Mouse (Mus musculus): ENCODE measurements around the gene Ccdc130. TPM values are rescaled to one million over a fixed set of nuclear protein-coding genes. Genes with fewer than 3 reads are reported as not detected.
"Not testable (repeated sequence)": the region's sequence is repeated elsewhere in the genome, so short reads cannot be mapped to it uniquely, and the experiment has no call there.

The Ccdc130 gene
- 20.3 and 21.2 TPM in 2 replicates for polyA plus RNA-seq (2014; fragmentation: Nextera tagmentation; extraction: Ambion mirVana)

DNA sequence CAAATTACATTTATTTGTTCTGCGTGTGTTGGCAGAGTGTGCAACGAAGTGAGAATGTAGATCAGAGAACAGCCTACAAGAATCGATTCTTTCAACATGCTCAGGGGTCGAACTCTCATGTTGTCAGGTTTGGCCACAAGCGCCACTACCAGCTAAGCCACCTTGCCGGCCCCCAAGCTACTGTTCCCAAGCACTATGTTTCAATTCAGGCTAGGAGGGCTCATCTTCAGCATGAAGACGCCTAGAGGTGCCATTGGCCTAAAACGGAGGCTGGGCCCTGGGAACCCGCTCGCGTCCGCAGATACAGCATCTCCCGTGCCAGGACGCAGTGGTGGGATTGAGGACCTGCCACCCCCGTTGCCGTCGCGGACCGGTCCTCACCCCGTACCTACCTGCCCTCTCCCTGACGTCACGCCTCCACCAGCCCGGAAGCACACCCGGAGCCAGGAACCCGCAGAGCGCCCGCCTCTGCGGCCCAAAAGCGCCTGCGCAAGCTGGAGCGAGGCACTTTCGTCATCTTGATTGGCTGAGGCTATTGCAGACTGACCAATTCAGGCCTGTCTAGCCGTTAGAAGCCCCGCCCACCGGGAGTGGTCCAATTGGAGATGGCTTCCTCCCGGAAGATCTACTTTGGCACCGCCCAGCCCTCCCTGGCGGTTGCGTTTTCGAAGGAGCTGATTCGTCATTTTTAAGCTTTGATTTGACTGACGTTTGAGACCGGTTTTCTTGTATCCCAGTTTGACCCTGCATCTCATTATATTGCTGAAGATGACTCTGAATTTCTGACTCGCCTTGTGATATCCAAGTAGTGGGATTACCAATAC is at the start of gene Ccdc130:
TSS of gene Ccdc130 (minus strand) at position 431 of the 824 bp plus-strand sequence.
- peak; percentile 100 for DNase-seq (ENCODE audit: low spot score)
- H3K9ac ChIP-seq (replicated peaks; ENCODE audit: low read length): peak within 1 kb of the TSS; percentile 70
- H3K4me2 ChIP-seq (ENCODE audit: low read depth, low read length): peak within 1 kb of the TSS; percentile 61
- H3K4me1 ChIP-seq (ENCODE audit: control insufficient read depth, insufficient read depth, low read length): no peaks in the 10 kb centered on the region
- no peaks in the 10 kb centered on the region for H3K27me3 ChIP-seq (ENCODE audit: control insufficient read depth, insufficient read depth, low read length)
- ATAC-seq (replicated peaks; ENCODE audit: insufficient number of reproducible peaks, low FRiP score, low TSS enrichment, low read depth): peak; percentile 99
- under 1% methylated on average over 44 of the region's 44 CpGs for WGBS
- H3K27ac ChIP-seq (replicated peaks; ENCODE audit: low read depth, low read length): no peak within 1 kb of the TSS
- peak within 1 kb of the TSS; percentile 66 for H3K4me3 ChIP-seq (ENCODE audit: low read depth, low read length)
- H3K9me3 ChIP-seq (replicated peaks; ENCODE audit: control insufficient read depth, low read length): no peaks in the 10 kb centered on the region
- no peaks in the 10 kb centered on the region for H3K36me3 ChIP-seq (replicated peaks; ENCODE audit: control insufficient read depth, insufficient read depth, low read depth, low read length)

DNA sequence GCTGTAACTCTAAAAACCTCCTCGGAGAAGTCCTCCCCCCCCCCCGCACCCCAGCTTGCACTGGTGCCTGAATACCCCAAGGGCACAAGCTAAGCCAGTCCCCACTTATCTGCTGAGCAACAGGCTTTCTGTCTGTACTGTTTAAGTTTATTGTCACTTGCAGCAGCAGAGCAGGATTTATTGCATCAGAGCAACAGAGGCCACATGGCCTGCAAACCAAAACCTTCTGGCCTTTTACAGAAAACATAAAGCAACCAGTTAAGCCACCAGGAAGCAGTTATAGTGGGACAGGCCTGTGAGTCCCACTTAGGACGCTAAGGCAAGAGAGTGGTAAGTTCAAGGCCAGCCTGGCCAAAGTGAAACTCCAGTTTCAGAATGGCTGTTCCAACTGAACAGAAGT is 38.2 kb upstream of the Ccdc130 start:
- DNase-seq (ENCODE audit: low spot score) (peak; percentile 16), ATAC-seq (replicated peaks; ENCODE audit: insufficient number of reproducible peaks, low FRiP score, low TSS enrichment, low read depth) (no peak)
- WGBS: 48% methylated on average over 3 of the region's 3 CpGs
- no peak overlapping the region for H3K4me2 ChIP-seq (ENCODE audit: low read depth, low read length)
- no peaks in the 10 kb centered on the region for H3K27me3 ChIP-seq (ENCODE audit: control insufficient read depth, insufficient read depth, low read length)
- no peaks in the 10 kb centered on the region for H3K36me3 ChIP-seq (replicated peaks; ENCODE audit: control insufficient read depth, insufficient read depth, low read depth, low read length)
- no peak overlapping the region for H3K27ac ChIP-seq (replicated peaks; ENCODE audit: low read depth, low read length)
- no peaks in the 10 kb centered on the region for H3K9me3 ChIP-seq (replicated peaks; ENCODE audit: control insufficient read depth, low read length)
- H3K9ac ChIP-seq (replicated peaks; ENCODE audit: low read length): no peak overlapping the region
- H3K4me1 ChIP-seq (ENCODE audit: control insufficient read depth, insufficient read depth, low read length): no peaks in the 10 kb centered on the region
- no peak overlapping the region for H3K4me3 ChIP-seq (ENCODE audit: low read depth, low read length)

DNA sequence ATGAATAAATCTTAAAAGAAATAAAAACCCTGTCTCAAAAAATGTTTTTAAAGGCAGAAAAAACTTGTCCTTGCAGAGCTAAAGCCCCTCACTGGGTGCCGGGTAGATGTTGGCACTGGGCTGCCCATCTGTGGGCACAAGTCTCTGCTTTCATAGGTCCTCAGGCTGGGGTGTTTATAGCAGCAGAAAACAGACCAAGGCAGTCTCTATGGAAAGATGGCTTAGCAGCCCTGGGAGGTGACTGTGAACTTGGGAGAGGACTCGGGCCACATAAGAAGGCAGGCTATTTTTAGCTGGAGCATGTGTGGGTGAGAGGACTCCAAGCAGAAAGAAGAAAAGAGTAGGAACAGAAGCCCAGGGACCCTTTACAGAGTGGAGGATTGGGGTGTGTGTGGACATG is 33.8 kb upstream of the Ccdc130 start:
- 87% methylated on average over 2 of the region's 2 CpGs for WGBS
- ATAC-seq (replicated peaks; ENCODE audit: insufficient number of reproducible peaks, low FRiP score, low TSS enrichment, low read depth): no peak
- H3K4me1 ChIP-seq (ENCODE audit: control insufficient read depth, insufficient read depth, low read length): no peaks in the 10 kb centered on the region

DNA sequence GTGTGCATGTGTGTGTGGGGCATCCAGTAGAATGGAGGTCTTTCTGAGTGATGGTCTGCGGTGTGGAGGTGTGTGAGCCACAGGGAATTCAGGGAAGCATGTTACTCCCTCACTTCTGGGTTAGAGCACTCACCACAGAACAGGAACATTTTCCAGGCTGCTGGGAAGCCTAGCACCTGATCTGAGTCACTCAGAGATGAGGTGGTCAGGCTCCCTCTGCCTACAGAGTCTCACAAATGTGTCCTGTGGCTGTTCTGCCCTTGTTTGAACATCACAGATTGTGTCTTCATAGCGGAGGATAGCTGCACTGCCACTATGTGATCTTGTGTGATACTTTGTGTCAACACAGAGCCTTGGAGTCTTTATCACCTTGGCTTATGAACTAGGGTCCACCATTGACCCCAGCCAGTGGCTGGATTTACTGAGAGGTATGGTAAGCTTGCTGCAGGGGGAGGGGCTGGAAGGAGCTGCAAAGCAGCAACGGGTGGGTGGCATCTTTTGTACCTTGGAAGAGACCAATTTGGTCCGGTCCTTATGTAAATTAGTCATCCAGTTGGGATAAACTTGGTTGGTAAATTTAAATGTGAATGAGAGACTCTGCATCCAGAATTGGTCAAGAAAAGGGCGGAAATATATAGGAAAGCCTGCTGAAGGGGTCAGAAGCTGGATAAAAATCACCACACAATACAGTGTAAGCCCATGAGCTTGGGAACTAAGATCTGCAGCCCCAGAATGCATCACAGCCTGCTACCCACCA is 27.0 kb upstream of the Ccdc130 start:
- no peak for ATAC-seq (replicated peaks; ENCODE audit: insufficient number of reproducible peaks, low FRiP score, low TSS enrichment, low read depth)

More for the DNA sequence above, 33.8 kb upstream of the Ccdc130 start:
- Histone ChIP-seq H3K4me2 (ENCODE audit: low read depth, low read length) (no peak overlapping the region), H3K9ac (replicated peaks; ENCODE audit: low read length) (no peak overlapping the region), H3K9me3 (replicated peaks; ENCODE audit: control insufficient read depth, low read length) (no peaks in the 10 kb centered on the region), H3K4me3 (ENCODE audit: low read depth, low read length) (no peak overlapping the region), H3K27me3 (ENCODE audit: control insufficient read depth, insufficient read depth, low read length) (no peaks in the 10 kb centered on the region), H3K27ac (replicated peaks; ENCODE audit: low read depth, low read length) (no peak overlapping the region), H3K36me3 (replicated peaks; ENCODE audit: control insufficient read depth, insufficient read depth, low read depth, low read length) (no peaks in the 10 kb centered on the region)
- DNase-seq (ENCODE audit: low spot score): no peak

DNA sequence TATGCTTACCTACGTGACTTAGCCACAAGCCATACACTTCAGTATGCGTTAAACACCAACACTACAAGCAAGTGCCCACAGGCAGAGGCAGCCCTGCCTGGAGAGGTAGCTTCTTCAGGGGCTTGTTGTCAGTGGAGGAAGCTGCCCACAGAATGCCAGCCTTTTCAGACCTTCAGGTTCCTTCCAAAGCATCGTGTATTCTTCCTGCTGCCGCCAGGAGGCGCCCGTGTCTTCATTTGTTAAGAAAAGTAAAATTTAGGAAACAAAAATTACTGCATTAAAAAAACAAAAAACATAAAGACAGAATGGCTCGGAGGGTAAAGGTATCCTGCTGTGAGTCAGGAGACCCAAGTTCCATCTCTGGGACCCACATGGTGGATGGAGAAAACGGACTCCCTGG is 21.5 kb upstream of the Ccdc130 start:
- Histone ChIP-seq H3K9ac (replicated peaks; ENCODE audit: low read length) (no peak overlapping the region), H3K4me3 (ENCODE audit: low read depth, low read length) (no peak overlapping the region), H3K27me3 (ENCODE audit: control insufficient read depth, insufficient read depth, low read length) (no peaks in the 10 kb centered on the region), H3K9me3 (replicated peaks; ENCODE audit: control insufficient read depth, low read length) (no peaks in the 10 kb centered on the region), H3K4me2 (ENCODE audit: low read depth, low read length) (no peak overlapping the region), H3K4me1 (ENCODE audit: control insufficient read depth, insufficient read depth, low read length) (no peaks in the 10 kb centered on the region), H3K27ac (replicated peaks; ENCODE audit: low read depth, low read length) (no peak overlapping the region), H3K36me3 (replicated peaks; ENCODE audit: control insufficient read depth, insufficient read depth, low read depth, low read length) (no peaks in the 10 kb centered on the region)
- WGBS: 23% methylated on average over 8 of the region's 8 CpGs
- DNase-seq (ENCODE audit: low spot score): peak; percentile 73
- ATAC-seq (replicated peaks; ENCODE audit: insufficient number of reproducible peaks, low FRiP score, low TSS enrichment, low read depth): no peak

More for the DNA sequence above, 27.0 kb upstream of the Ccdc130 start:
- no peak for DNase-seq (ENCODE audit: low spot score)
- H3K9ac ChIP-seq (replicated peaks; ENCODE audit: low read length): no peak overlapping the region
- H3K27me3 ChIP-seq (ENCODE audit: control insufficient read depth, insufficient read depth, low read length): no peaks in the 10 kb centered on the region
- no peak overlapping the region for H3K4me2 ChIP-seq (ENCODE audit: low read depth, low read length)
- H3K27ac ChIP-seq (replicated peaks; ENCODE audit: low read depth, low read length): no peak overlapping the region
- 62% methylated on average over 5 of the region's 5 CpGs for WGBS
- H3K4me1 ChIP-seq (ENCODE audit: control insufficient read depth, insufficient read depth, low read length): no peaks in the 10 kb centered on the region
- no peak overlapping the region for H3K4me3 ChIP-seq (ENCODE audit: low read depth, low read length)
- no peaks in the 10 kb centered on the region for H3K9me3 ChIP-seq (replicated peaks; ENCODE audit: control insufficient read depth, low read length)
- H3K36me3 ChIP-seq (replicated peaks; ENCODE audit: control insufficient read depth, insufficient read depth, low read depth, low read length): no peaks in the 10 kb centered on the region

DNA sequence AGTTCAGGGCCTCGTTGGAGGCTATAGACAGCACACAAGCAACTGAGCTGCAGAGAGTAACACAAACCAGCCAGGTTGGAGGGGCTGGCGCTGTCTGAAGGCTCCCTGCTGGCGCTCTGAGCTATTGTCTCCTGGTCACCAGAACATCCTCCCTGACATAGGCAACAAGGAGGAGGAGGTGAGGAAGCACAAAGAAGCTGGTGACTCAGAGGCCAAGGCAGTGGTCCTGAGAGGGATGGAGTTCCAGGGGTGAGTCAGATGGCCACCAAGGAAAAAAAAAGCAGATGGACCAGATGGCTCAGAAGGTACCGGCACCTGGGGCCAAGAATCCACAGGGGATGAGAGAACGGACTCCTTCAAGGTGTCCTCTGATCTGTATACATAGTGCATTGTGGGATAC is 20.9 kb upstream of the Ccdc130 start:
- ATAC-seq (replicated peaks; ENCODE audit: insufficient number of reproducible peaks, low FRiP score, low TSS enrichment, low read depth): no peak
- WGBS: 63% methylated on average over 5 of the region's 5 CpGs

DNA sequence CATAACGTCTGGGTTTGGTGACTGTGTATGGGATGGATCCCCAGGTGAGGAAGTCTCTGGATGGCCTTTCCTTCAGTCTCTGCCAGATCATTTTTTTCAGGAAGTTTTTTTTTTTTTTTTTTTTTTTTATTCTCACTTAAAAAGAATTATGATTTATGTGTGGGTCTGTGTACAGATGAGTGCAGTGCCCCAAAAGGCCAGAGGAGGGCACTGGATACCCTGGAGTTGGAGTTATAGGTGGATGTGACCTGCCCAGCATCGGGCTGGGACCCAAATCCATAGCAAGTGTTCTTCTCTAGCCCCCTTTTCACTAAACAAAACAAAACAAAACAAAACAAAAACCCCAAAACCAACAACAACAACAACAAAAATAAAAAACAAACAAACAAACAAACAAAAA is 18.7 kb upstream of the Ccdc130 start:
- Histone ChIP-seq H3K4me3 (ENCODE audit: low read depth, low read length) (no peak overlapping the region), H3K36me3 (replicated peaks; ENCODE audit: control insufficient read depth, insufficient read depth, low read depth, low read length) (no peaks in the 10 kb centered on the region), H3K27me3 (ENCODE audit: control insufficient read depth, insufficient read depth, low read length) (no peaks in the 10 kb centered on the region), H3K27ac (replicated peaks; ENCODE audit: low read depth, low read length) (no peak overlapping the region), H3K4me1 (ENCODE audit: control insufficient read depth, insufficient read depth, low read length) (no peaks in the 10 kb centered on the region), H3K9ac (replicated peaks; ENCODE audit: low read length) (no peak overlapping the region), H3K9me3 (replicated peaks; ENCODE audit: control insufficient read depth, low read length) (no peaks in the 10 kb centered on the region), H3K4me2 (ENCODE audit: low read depth, low read length) (no peak overlapping the region)
- ATAC-seq (replicated peaks; ENCODE audit: insufficient number of reproducible peaks, low FRiP score, low TSS enrichment, low read depth) (no peak), DNase-seq (ENCODE audit: low spot score) (peak; percentile 43)
- 59% methylated on average over 2 of the region's 2 CpGs for WGBS

More for the DNA sequence above, 20.9 kb upstream of the Ccdc130 start:
- DNase-seq (ENCODE audit: low spot score): no peak
- H3K9me3 ChIP-seq (replicated peaks; ENCODE audit: control insufficient read depth, low read length): no peaks in the 10 kb centered on the region
- no peaks in the 10 kb centered on the region for H3K36me3 ChIP-seq (replicated peaks; ENCODE audit: control insufficient read depth, insufficient read depth, low read depth, low read length)
- H3K9ac ChIP-seq (replicated peaks; ENCODE audit: low read length): no peak overlapping the region
- no peaks in the 10 kb centered on the region for H3K4me1 ChIP-seq (ENCODE audit: control insufficient read depth, insufficient read depth, low read length)
- H3K27ac ChIP-seq (replicated peaks; ENCODE audit: low read depth, low read length): no peak overlapping the region
- no peak overlapping the region for H3K4me3 ChIP-seq (ENCODE audit: low read depth, low read length)
- H3K4me2 ChIP-seq (ENCODE audit: low read depth, low read length): no peak overlapping the region
- no peaks in the 10 kb centered on the region for H3K27me3 ChIP-seq (ENCODE audit: control insufficient read depth, insufficient read depth, low read length)

DNA sequence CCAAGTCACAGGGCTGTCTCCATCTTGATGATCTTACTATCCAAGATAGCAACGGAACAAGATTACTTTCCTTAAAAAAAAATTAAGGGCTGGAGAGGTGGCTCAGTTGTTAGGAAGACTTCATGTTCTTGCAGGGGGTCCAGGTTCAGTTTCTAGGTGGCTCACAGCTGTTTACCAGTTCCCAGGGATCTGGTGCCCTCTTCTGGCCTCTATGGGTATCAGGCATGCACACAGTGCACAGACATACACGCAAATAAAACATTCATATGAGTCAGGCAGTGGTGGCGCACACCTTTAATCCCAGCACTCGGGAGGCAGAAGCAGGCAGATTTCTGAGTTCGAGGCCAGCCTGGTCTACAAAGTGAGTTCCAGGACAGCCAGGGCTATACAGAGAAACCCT is 15.5 kb upstream of the Ccdc130 start:
- H3K4me1 ChIP-seq (ENCODE audit: control insufficient read depth, insufficient read depth, low read length); H3K36me3 ChIP-seq (replicated peaks; ENCODE audit: control insufficient read depth, insufficient read depth, low read depth, low read length); H3K9ac ChIP-seq (replicated peaks; ENCODE audit: low read length); H3K27me3 ChIP-seq (ENCODE audit: control insufficient read depth, insufficient read depth, low read length); H3K9me3 ChIP-seq (replicated peaks; ENCODE audit: control insufficient read depth, low read length); H3K4me2 ChIP-seq (ENCODE audit: low read depth, low read length); H3K4me3 ChIP-seq (ENCODE audit: low read depth, low read length); ATAC-seq (replicated peaks; ENCODE audit: insufficient number of reproducible peaks, low FRiP score, low TSS enrichment, low read depth): not testable (repeated sequence)
- H3K27ac ChIP-seq (replicated peaks; ENCODE audit: low read depth, low read length): 0 out of 2 replicates have a peak overlapping the region, but pooled peaks have one; percentile 20
- WGBS: 65% methylated on average over 5 of the region's 5 CpGs
- peak; percentile 58 for DNase-seq (ENCODE audit: low spot score)
